Mouse (Mus musculus) spleen, adult 2 months (tissue): ENCODE measurements around the gene Fbxo11. TPM values are rescaled to one million over a fixed set of nuclear protein-coding genes. Genes with fewer than 3 reads are reported as not detected.

ENCODE experiments used
- DNase-seq, 2 experiments: peaks; one replicate each; pipeline versions ENCODE4 v3.0.0 to v3.0.0-alpha.2; 2012 to 2021; ENCODE audit warnings: low spot score in 2 of 2, low read depth in 1 of 2
- H3K27ac ChIP-seq: fragments of 200-500 bp; 2 replicates; pipeline ENCODE4 v1.5.1; 2012; ENCODE audit warnings: low read length, inconsistent platforms; ENCODE audit not compliant: insufficient read depth
- H3K27me3 ChIP-seq: fragments of 200-500 bp; 2 replicates; pipeline ENCODE4 v1.6.1; 2012; ENCODE audit warnings: mild to moderate bottlenecking, moderate library complexity, low read length, inconsistent platforms; ENCODE audit not compliant: control insufficient read depth, insufficient read depth
- H3K36me3 ChIP-seq: fragments of 200-500 bp; 2 replicates; pipeline ENCODE4 v1.6.1; 2012; ENCODE audit warnings: mild to moderate bottlenecking, low read length, inconsistent platforms; ENCODE audit not compliant: control insufficient read depth, insufficient read depth
- H3K4me1 ChIP-seq: fragments of 200-500 bp; 2 replicates; pipeline ENCODE4 v1.6.1; 2011; ENCODE audit warnings: inconsistent platforms; ENCODE audit not compliant: control insufficient read depth, insufficient read depth, insufficient read length
- H3K4me3 ChIP-seq: fragments of 200-500 bp; 2 replicates; pipeline ENCODE4 v1.5.1; 2011; ENCODE audit warnings: mild to moderate bottlenecking, inconsistent platforms; ENCODE audit not compliant: insufficient read depth, insufficient read length; ENCODE audit errors: extremely low read depth
- CTCF ChIP-seq: fragments of 200-500 bp; IDR thresholded peaks from 2 replicates; pipeline ENCODE4 v1.5.1; 2011; ENCODE audit warnings: mild to moderate bottlenecking, inconsistent platforms; ENCODE audit not compliant: insufficient read depth, insufficient read length, insufficient replicate concordance; ENCODE audit errors: extremely low read depth
- POLR2A ChIP-seq: fragments of 200-500 bp; IDR thresholded peaks from 2 replicates; pipeline ENCODE4 v1.6.1; 2011; ENCODE audit warnings: low read depth, low read length, inconsistent platforms
- WGBS: fragments of 180-500 bp; shearing (Covaris S2); methylation state at CpG from one replicate; pipeline ENCODE4 v1.1.7; 2018; 5-methylcytosine and 5-hydroxymethylcytosine counted together
- polyA plus RNA-seq: library from polyadenylated mRNA; depleted of rRNA; stranded (reverse); fragments of >200 nt; gene quantifications from 2 replicates; pipeline ENCODE4 v1.2.3, GENCODE M21; 2012

Fbxo11 gene
- polyA plus RNA-seq, 1 experiment = 13.6 TPM

DNA sequence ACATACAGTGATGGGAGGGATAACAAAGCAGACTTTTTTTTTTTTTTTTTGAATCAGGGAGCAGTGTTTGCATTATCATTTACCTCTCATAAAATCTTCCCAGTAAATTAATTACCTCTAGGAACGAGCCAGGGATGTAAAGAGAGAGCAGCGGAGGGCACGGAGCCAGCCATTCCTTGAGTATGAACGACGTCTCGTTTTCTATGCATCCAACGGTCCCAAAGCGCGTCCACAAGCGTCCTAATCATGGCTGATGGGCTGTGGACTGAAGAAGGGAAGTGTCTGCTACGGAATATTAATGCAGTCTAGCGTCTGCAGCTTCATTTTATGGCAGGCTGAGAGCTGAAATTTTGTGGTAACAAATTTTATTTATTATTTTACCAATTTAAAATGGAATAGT lies 29.2 kb upstream of the Fbxo11 start:
- no peaks in the 10 kb centered on the region for H3K27me3 ChIP-seq
- H3K4me3 ChIP-seq = no peak overlapping the region
- 94% methylated on average over 12 of the region's 12 CpGs for WGBS
- no peak for TF ChIP-seq CTCF
- TF ChIP-seq POLR2A = no peak
- H3K4me1 ChIP-seq = peaks cover 3% of the 10 kb centered on the region; the same call in 1 of the 2 replicates
- no peaks in the 10 kb centered on the region for H3K36me3 ChIP-seq
- DNase-seq = no peak
- H3K27ac ChIP-seq = no peak overlapping the region

DNA sequence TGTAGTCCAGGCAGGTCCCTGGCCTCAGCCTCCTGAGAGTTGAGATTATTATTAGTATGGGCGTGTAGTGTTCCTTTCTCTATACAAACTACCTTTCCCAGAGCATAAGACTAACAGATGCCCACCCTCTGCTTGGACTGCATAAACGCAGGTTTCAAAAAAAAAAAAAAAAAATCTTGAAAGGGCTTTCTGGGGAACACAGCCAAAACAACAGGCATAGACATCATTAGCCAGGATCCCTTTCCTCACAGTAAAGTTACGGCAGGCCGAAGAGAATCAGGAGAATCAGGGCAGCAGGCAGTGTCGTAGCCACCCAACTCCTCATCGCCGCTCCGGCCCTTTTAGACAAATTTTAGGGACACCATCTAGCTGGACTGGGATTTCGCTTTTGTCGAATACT lies 28.7 kb upstream of the Fbxo11 start:
- no peaks in the 10 kb centered on the region for H3K36me3 ChIP-seq
- H3K27ac ChIP-seq = no peak overlapping the region
- no peak for DNase-seq
- no peak overlapping the region for H3K4me3 ChIP-seq
- WGBS = 90% methylated on average over 10 of the region's 10 CpGs
- peaks cover 3% of the 10 kb centered on the region; the same call in 1 of the 2 replicates for H3K4me1 ChIP-seq
- no peak for TF ChIP-seq CTCF
- TF ChIP-seq POLR2A = no peak
- H3K27me3 ChIP-seq = no peaks in the 10 kb centered on the region

DNA sequence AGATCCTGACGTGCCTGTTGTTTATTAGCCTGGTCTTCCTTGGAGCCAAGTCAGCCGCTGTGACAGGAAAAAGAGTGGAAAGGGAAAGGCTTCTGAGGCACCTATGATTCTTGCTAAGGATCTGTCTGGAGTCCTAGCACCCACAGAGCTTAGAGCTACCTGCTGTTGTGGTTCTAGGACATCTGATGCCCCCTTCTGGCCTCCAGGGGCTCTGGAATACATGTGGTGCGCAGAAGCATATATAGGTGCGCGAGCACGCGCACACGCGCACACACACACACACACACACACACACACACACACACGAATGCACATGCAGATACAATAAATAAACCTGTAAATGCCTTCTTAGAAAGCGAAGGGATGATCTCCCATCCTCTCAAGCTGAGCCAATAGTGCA lies 20.9 kb upstream of the Fbxo11 start:
- Histone ChIP-seq H3K4me3 (no peak overlapping the region), H3K27me3 (no peaks in the 10 kb centered on the region), H3K4me1 (no peaks in the 10 kb centered on the region), H3K36me3 (no peaks in the 10 kb centered on the region), H3K27ac (no peak overlapping the region)
- no peak for DNase-seq
- WGBS = 92% methylated on average over 11 of the region's 11 CpGs
- TF ChIP-seq POLR2A (no peak), CTCF (no peak)

DNA sequence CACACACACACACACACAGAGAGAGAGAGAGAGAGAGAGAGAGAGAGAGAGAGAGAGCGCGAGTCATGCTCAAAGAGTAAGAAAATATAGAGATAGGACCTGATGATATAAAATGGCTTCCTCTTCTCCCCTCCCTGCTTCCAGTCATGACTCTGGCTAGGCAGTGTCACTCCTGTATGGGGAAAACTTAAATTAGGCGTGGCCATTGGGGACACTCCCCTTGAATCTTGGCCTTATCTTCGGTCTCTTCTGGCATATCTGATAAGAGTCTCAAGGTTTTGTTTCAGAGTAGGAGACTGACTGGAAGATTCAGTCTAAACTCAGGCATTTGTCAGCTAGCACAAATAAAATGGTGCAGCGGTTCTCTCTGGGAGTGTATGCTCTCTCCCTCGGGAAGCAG lies 16.4 kb upstream of the Fbxo11 start:
- no peaks in the 10 kb centered on the region for H3K4me1 ChIP-seq
- WGBS = 94% methylated on average over 6 of the region's 6 CpGs
- no peak for DNase-seq
- TF ChIP-seq POLR2A (no peak), CTCF (no peak)
- H3K4me3 ChIP-seq = no peak overlapping the region
- no peak overlapping the region for H3K27ac ChIP-seq
- no peaks in the 10 kb centered on the region for H3K36me3 ChIP-seq
- no peaks in the 10 kb centered on the region for H3K27me3 ChIP-seq

DNA sequence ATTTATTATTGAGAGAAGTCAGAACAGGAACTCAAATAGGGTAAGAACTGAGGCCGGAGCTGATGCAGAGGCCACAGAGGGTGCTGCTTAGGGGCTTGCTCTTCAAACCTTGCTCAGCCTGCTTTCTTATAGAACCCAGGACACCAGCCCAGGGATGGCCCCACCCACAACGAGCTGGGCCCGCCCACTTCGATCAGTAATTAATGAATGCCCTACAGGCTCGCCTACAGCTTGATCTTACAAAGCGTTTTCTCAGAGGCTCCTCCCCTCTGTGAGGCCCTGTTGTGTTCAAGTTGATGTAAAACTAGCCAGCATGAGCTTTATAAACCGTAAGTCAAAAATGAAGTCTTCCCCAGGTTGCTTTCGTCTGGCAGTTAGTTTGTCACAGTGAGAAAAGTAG lies 14.7 kb upstream of the Fbxo11 start:
- Histone ChIP-seq H3K36me3 (no peaks in the 10 kb centered on the region), H3K4me1 (no peaks in the 10 kb centered on the region), H3K27ac (no peak overlapping the region), H3K4me3 (no peak overlapping the region), H3K27me3 (no peaks in the 10 kb centered on the region)
- TF ChIP-seq CTCF (no peak), POLR2A (no peak)
- 86% methylated on average over 8 of the region's 8 CpGs for WGBS
- DNase-seq = no peak

DNA sequence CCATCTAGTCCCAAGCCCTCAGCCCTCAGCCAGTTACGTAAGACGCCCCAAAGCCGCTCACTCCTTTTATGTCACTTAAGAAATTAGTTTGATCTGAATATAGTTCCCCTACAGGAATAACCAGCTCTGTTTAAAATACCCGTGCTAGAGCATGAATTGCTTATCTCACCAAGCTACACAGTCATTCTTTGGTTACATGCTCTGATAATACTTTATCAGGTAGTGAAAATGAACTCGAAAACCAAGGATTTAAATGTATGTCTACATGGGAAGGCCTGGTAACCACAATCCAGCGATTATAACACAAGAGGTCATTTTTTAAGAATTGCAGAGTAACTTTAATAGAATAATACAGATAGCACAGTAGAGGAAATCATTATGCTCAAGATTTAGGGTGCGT lies 7.0 kb upstream of the Fbxo11 start:
- WGBS = 81% methylated on average over 7 of the region's 7 CpGs
- no peaks in the 10 kb centered on the region for H3K4me1 ChIP-seq

DNA sequence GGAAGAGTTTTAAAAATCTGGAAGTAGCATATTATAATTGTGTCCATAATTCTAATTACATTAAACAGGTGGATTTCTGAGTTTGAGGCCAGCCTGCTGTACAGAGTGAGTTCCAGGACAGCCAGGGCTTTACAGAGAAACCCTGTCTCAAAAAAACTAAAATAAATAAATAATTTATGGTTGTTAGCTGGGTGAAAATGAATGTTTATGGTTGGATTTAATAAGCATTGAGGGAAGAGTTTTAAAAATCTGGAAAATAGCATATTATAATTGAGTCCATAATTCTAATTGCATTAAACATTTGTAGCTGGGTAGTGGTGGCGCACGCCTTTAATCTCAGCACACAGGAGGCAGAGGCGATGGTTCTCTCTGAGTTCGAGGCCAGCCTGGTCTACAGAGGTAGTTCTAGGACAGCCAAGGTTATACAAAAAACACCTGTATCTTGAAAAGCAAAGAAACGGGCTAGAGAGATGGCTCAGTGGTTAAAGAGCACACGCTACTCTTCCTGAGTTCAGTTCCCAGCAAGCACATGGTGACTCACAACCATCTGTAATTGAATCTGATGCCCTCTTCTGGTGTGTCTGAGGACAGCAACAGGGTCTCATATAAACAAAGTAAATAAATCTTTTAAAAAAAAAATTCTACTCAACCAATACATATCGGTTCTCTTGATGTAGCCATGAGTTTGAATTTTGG lies 3.1 kb upstream of the Fbxo11 start:
- Histone ChIP-seq H3K4me3 (no peak overlapping the region), H3K27me3 (no peaks in the 10 kb centered on the region), H3K27ac (no peak overlapping the region), H3K4me1 (peaks cover 3% of the 10 kb centered on the region; the same call in 1 of the 2 replicates), H3K36me3 (no peaks in the 10 kb centered on the region)
- no peak for DNase-seq
- 92% methylated on average over 7 of the region's 7 CpGs for WGBS
- no peak for TF ChIP-seq POLR2A
- no peak for TF ChIP-seq CTCF

More for the DNA sequence above, 7.0 kb upstream of the Fbxo11 start:
- Histone ChIP-seq H3K4me3 (no peak overlapping the region), H3K36me3 (no peaks in the 10 kb centered on the region), H3K27me3 (no peaks in the 10 kb centered on the region), H3K27ac (no peak overlapping the region)
- TF ChIP-seq POLR2A = no peak
- no peak for TF ChIP-seq CTCF
- no peak for DNase-seq
